Mouse (Mus musculus): ENCODE data around the gene Rnf20. TPM values are rescaled to one million over a fixed set of nuclear protein-coding genes. Genes with fewer than 3 reads are reported as not detected.

The Rnf20 gene
- polyA plus RNA-seq, 1 experiment: 25.5 TPM

- no peaks in the 10 kb centered on the region for H3K79me2 ChIP-seq (ENCODE audit: control insufficient read depth, insufficient read depth)
- no peaks in the 10 kb centered on the region for H3K27me3 ChIP-seq (ENCODE audit: control insufficient read depth, insufficient read depth, insufficient read length)
- TF ChIP-seq E2F4 (IDR thresholded peaks at IDR 0.05; ENCODE audit: insufficient read depth): no peak
- no peak for TF ChIP-seq POLR2AphosphoS2 (IDR thresholded peaks at IDR 0.05; ENCODE audit: insufficient read length, low read depth)
- no peak for TF ChIP-seq SRF (IDR thresholded peaks at IDR 0.05; ENCODE audit: control insufficient read depth, insufficient read length, low read depth)
- H3K4me2 ChIP-seq (ENCODE audit: low read depth): no peak overlapping the region
- peaks cover 42% of the 10 kb centered on the region for H3K36me3 ChIP-seq (ENCODE audit: control insufficient read depth, insufficient read depth)
- H3ac ChIP-seq (ENCODE audit: control insufficient read depth, insufficient read length): no peak overlapping the region
- no peak overlapping the region for H3K4me3 ChIP-seq
Observed at GRCm38 (mm10) chr4:49659421-49659820, 27.6 kb downstream of the Rnf20 start.

GRCm38 (mm10) chr4:49661664-49662063 lies 29.9 kb downstream of the Rnf20 start:
- Histone ChIP-seq H3K27me3 (ENCODE audit: control insufficient read depth, insufficient read depth, insufficient read length) (no peaks in the 10 kb centered on the region), H3K4me3 (no peak overlapping the region), H3K4me2 (ENCODE audit: low read depth) (no peak overlapping the region), H3K36me3 (ENCODE audit: control insufficient read depth, insufficient read depth) (peaks cover 25% of the 10 kb centered on the region), H3K79me2 (ENCODE audit: control insufficient read depth, insufficient read depth) (no peaks in the 10 kb centered on the region), H3ac (ENCODE audit: control insufficient read depth, insufficient read length) (no peak overlapping the region)
- TF ChIP-seq REST (IDR thresholded peaks at IDR 0.05; ENCODE audit: insufficient read depth, insufficient read length): no peak
- no peak for TF ChIP-seq E2F4 (IDR thresholded peaks at IDR 0.05; ENCODE audit: insufficient read depth)
- TF ChIP-seq MYOD1 (IDR thresholded peaks at IDR 0.05; ENCODE audit: control insufficient read depth in 1 of 3, insufficient read length in 2 of 3, low read depth in 2 of 3): no peak
- no peak for TF ChIP-seq TCF12 (IDR thresholded peaks at IDR 0.05; ENCODE audit: insufficient read depth, poor library complexity, severe bottlenecking)
- no peak for TF ChIP-seq USF1 (IDR thresholded peaks at IDR 0.05; ENCODE audit: low read depth)
- TF ChIP-seq CEBPB (IDR thresholded peaks at IDR 0.05; ENCODE audit: insufficient read depth, poor library complexity, severe bottlenecking): no peak
- no peak for TF ChIP-seq POLR2AphosphoS2 (IDR thresholded peaks at IDR 0.05; ENCODE audit: insufficient read length, low read depth)
- TF ChIP-seq MYOG (IDR thresholded peaks at IDR 0.05; ENCODE audit: control insufficient read depth in 1 of 3, insufficient read depth in 1 of 3, insufficient read length in 2 of 3, low read depth in 2 of 3): no peak

- Histone ChIP-seq H3K27me3 (ENCODE audit: control insufficient read depth, insufficient read depth, insufficient read length) (no peaks in the 10 kb centered on the region), H3K79me2 (ENCODE audit: control insufficient read depth, insufficient read depth) (no peaks in the 10 kb centered on the region), H3K36me3 (ENCODE audit: control insufficient read depth, insufficient read depth) (peaks cover 24% of the 10 kb centered on the region), H3K4me2 (ENCODE audit: low read depth) (no peak overlapping the region), H3K4me3 (no peak overlapping the region), H3ac (ENCODE audit: control insufficient read depth, insufficient read length) (no peak overlapping the region)
- no peak for TF ChIP-seq E2F4 (IDR thresholded peaks at IDR 0.05; ENCODE audit: insufficient read depth)
Observed at GRCm38 (mm10) chr4:49662231-49662630, 30.4 kb downstream of the Rnf20 start.

DNA sequence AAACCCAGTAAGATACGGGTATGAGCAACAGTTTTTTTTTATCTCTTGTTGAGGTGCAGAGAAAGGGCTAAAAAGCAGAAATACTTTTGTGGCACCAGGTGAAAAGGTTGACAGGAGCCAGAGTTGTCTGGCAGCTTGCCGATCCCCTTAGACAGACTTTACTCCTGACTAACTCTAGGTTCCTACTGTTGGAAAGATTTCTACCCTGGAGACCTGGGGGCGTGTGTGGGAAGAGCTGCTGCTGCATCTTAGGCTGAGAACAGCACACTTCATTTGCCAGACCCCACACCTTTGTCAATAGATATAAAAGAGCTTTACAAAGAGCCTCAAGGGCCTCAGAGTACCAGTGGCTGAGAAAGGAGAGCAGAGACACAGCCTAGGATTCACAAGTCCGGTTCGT lies 33.0 kb downstream of the Rnf20 start:
- H3K36me3 ChIP-seq (ENCODE audit: control insufficient read depth, insufficient read depth): peaks cover 14% of the 10 kb centered on the region
- TF ChIP-seq SRF (IDR thresholded peaks at IDR 0.05; ENCODE audit: control insufficient read depth, insufficient read length, low read depth): no peak
- TF ChIP-seq MYOG (IDR thresholded peaks at IDR 0.05; ENCODE audit: control insufficient read depth in 1 of 3, insufficient read depth in 1 of 3, insufficient read length in 2 of 3, low read depth in 2 of 3): no peak
- TF ChIP-seq USF1 (IDR thresholded peaks at IDR 0.05; ENCODE audit: low read depth): no peak
- no peak for TF ChIP-seq REST (IDR thresholded peaks at IDR 0.05; ENCODE audit: insufficient read depth, insufficient read length)
- no peak for TF ChIP-seq TCF12 (IDR thresholded peaks at IDR 0.05; ENCODE audit: insufficient read depth, poor library complexity, severe bottlenecking)
- TF ChIP-seq MYOD1 (IDR thresholded peaks at IDR 0.05; ENCODE audit: control insufficient read depth in 1 of 3, insufficient read length in 2 of 3, low read depth in 2 of 3): no peak
- no peak for TF ChIP-seq POLR2A (IDR thresholded peaks at IDR 0.05; ENCODE audit: insufficient read length, low read depth)
- TF ChIP-seq POLR2AphosphoS2 (IDR thresholded peaks at IDR 0.05; ENCODE audit: insufficient read length, low read depth): no peak
- no peak for TF ChIP-seq MAX (IDR thresholded peaks at IDR 0.05; ENCODE audit: low read depth)
- TF ChIP-seq E2F4 (IDR thresholded peaks at IDR 0.05; ENCODE audit: insufficient read depth): no peak
- no peak for TF ChIP-seq TCF3 (IDR thresholded peaks at IDR 0.05; ENCODE audit: insufficient read length, low read depth)
- TF ChIP-seq CEBPB (IDR thresholded peaks at IDR 0.05; ENCODE audit: insufficient read depth, poor library complexity, severe bottlenecking): no peak
- H3K4me2 ChIP-seq (ENCODE audit: low read depth): no peak overlapping the region
- H3K27me3 ChIP-seq (ENCODE audit: control insufficient read depth, insufficient read depth, insufficient read length): no peaks in the 10 kb centered on the region
- no peak overlapping the region for H3ac ChIP-seq (ENCODE audit: control insufficient read depth, insufficient read length)
- no peak overlapping the region for H3K4me3 ChIP-seq
- H3K79me2 ChIP-seq (ENCODE audit: control insufficient read depth, insufficient read depth): no peaks in the 10 kb centered on the region

DNA sequence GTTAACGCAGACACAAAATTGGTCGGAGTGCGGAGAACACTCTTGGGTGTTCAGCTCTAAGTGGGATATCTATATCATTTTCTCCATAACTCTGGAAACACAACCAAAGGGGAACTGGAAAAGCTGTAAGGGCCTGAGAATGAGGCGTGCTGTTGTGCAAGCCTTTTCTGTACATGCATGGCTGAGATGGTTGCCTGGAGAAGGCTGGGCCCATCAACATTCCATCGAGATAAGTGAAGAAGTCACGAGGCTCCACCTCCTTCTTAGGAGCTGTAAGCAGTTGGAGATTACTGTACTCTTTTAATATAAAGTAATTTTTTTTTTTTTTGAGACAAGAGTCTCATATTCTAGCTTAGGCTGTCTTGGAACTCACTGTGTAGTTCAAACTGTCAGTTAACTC lies 44.3 kb downstream of the Rnf20 start:
- TF ChIP-seq POLR2AphosphoS2 (IDR thresholded peaks at IDR 0.05; ENCODE audit: insufficient read length, low read depth) (no peak), CEBPB (IDR thresholded peaks at IDR 0.05; ENCODE audit: insufficient read depth, poor library complexity, severe bottlenecking) (no peak), REST (IDR thresholded peaks at IDR 0.05; ENCODE audit: insufficient read depth, insufficient read length) (no peak), SRF (IDR thresholded peaks at IDR 0.05; ENCODE audit: control insufficient read depth, insufficient read length, low read depth) (no peak), TCF12 (IDR thresholded peaks at IDR 0.05; ENCODE audit: insufficient read depth, poor library complexity, severe bottlenecking) (no peak), MAX (IDR thresholded peaks at IDR 0.05; ENCODE audit: low read depth) (no peak), MYOD1 (IDR thresholded peaks at IDR 0.05; ENCODE audit: control insufficient read depth in 1 of 3, insufficient read length in 2 of 3, low read depth in 2 of 3) (no peak), MYOG (IDR thresholded peaks at IDR 0.05; ENCODE audit: control insufficient read depth in 1 of 3, insufficient read depth in 1 of 3, insufficient read length in 2 of 3, low read depth in 2 of 3) (no peak), TCF3 (IDR thresholded peaks at IDR 0.05; ENCODE audit: insufficient read length, low read depth) (no peak), POLR2A (IDR thresholded peaks at IDR 0.05; ENCODE audit: insufficient read length, low read depth) (no peak), USF1 (IDR thresholded peaks at IDR 0.05; ENCODE audit: low read depth) (no peak), E2F4 (IDR thresholded peaks at IDR 0.05; ENCODE audit: insufficient read depth) (no peak)
- Histone ChIP-seq H3K27me3 (ENCODE audit: control insufficient read depth, insufficient read depth, insufficient read length) (no peaks in the 10 kb centered on the region), H3ac (ENCODE audit: control insufficient read depth, insufficient read length) (no peak overlapping the region), H3K79me2 (ENCODE audit: control insufficient read depth, insufficient read depth) (no peaks in the 10 kb centered on the region), H3K4me2 (ENCODE audit: low read depth) (no peak overlapping the region), H3K36me3 (ENCODE audit: control insufficient read depth, insufficient read depth) (no peaks in the 10 kb centered on the region), H3K4me3 (no peak overlapping the region)
